Mouse (Mus musculus): ENCODE measurements at regions not wholly inside any gene's neighbourhood (a gene's known extent, or its start where the extent isn't known, plus 50 kb on each side); places are given as distances from the start of the nearest gene placed in this dataset.

DNA sequence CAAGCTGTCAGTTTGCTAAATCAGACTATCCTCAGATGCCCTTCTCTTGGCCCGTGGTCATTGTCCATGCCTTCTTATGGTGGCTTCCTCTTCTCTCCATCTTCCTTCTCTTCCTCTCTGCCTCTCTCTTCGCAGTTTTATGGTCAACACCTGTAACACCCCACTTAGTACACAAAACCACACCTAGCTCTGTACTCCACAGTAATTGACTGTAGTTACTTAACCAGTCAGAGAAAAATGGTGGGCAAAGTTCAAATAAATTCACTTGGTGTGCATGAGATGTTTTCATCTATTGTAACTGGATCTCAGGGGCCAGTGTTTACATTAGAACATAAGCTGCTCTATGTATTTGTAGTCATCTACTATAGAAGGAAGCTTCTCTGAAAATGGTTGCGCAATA lies 807.8 kb upstream of the Cadm2 start:
- Histone ChIP-seq H3K27me3 (no peaks in the 10 kb centered on the region), H3K4me1 (replicated peaks) (no peaks in the 10 kb centered on the region), H3K9ac (no peak overlapping the region), H3K27ac (replicated peaks) (no peak overlapping the region), H3K36me3 (no peaks in the 10 kb centered on the region), H3K4me2 (no peak overlapping the region), H3K9me3 (no peaks in the 10 kb centered on the region), H3K4me3 (no peak overlapping the region)
- no peak for ATAC-seq (ENCODE audit: low read depth)
- WGBS: 93% methylated on average over 3 of the region's 3 CpGs

DNA sequence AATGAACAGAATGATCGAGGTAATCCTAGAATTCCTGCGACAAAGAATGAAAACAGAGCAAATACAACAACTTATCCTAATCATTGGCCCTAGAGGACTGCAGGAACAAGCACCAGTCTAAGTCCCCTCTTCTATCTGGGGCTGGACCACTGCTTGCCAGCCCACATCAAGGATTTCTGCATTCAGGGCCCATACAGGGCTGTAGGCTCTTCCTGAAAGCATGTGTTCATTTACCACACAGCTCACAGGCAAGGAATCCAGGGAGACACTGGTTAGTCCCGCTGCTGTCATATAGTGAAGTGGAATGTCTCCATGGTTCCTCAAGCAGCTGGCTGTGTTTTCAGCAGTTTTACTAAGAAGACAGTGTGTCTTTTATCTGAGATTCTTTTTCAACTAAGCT lies 806.8 kb upstream of the Cadm2 start:
- H3K9ac ChIP-seq: no peak overlapping the region
- H3K4me3 ChIP-seq: no peak overlapping the region
- ATAC-seq (ENCODE audit: low read depth): no peak
- H3K36me3 ChIP-seq: no peaks in the 10 kb centered on the region
- H3K9me3 ChIP-seq: no peaks in the 10 kb centered on the region
- H3K4me1 ChIP-seq (replicated peaks): no peaks in the 10 kb centered on the region
- no peaks in the 10 kb centered on the region for H3K27me3 ChIP-seq
- no peak overlapping the region for H3K4me2 ChIP-seq
- WGBS: 90% methylated on average over 3 of the region's 3 CpGs
- H3K27ac ChIP-seq (replicated peaks): no peak overlapping the region

DNA sequence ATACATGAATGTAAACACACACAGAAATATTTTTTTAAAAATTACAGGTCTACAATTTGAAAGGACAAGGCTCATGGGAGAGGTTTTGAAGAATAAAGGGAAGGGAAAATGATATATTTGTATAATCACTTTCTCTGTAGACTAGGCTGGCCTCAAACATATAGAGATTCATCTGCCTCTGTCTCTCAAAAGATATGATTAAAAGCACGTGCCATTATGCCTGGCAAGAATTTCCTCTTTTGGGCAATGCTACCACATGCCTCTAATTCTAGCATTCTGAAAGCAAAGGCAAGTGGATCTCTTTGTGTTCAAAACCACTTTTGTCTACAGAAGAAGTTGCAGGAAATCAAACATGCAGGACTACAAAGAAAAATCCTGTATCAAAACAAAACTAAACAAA lies 804.6 kb upstream of the Cadm2 start:
- WGBS: 88% methylated on average over 1 of the region's 1 CpGs
- Histone ChIP-seq H3K9ac (no peak overlapping the region), H3K27me3 (no peaks in the 10 kb centered on the region), H3K27ac (replicated peaks) (no peak overlapping the region), H3K4me1 (replicated peaks) (no peaks in the 10 kb centered on the region), H3K9me3 (no peaks in the 10 kb centered on the region), H3K36me3 (no peaks in the 10 kb centered on the region), H3K4me2 (no peak overlapping the region), H3K4me3 (no peak overlapping the region)
- ATAC-seq (ENCODE audit: low read depth): no peak

DNA sequence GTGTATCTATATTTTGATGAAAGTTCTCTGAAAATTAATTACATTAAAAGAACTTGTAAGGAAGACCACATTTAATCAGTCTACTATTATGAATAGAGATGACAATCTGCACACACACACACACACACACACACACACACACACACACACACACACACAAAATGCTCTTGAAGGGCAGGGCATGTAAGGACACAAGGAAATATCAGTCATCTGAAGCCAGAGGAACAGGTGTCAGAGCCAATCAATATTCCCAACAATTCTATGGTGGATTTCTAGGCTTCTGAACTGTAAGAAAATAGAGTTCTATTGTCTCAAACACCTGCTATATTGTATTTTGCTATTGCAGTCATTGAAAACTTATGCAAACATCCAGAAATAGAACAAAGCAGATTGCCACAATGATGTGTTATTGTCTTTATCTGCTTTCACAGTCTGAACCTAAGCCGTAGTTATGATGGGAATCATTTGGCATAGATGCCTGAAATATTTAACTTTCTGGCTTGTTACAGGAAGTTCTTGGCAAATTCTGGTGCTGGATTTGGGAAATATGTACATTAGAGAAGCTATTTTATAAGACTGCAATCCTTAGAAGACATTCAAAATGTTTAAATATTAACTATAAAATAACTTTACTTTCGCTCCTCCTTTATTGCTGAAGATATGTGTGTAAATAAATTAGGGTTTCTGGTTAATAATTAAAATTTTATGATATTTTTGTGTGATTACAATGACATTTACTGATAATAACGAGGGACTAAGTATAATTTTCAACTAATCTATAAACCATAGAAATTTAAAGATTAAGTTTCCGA lies 781.4 kb upstream of the Cadm2 start:
- ATAC-seq (ENCODE audit: low read depth): no peak
- no peak overlapping the region for H3K27ac ChIP-seq (replicated peaks)
- no peaks in the 10 kb centered on the region for H3K27me3 ChIP-seq
- H3K36me3 ChIP-seq: no peaks in the 10 kb centered on the region
- 87% methylated on average over 4 of the region's 4 CpGs for WGBS
- H3K4me3 ChIP-seq: no peak overlapping the region
- no peaks in the 10 kb centered on the region for H3K4me1 ChIP-seq (replicated peaks)
- H3K4me2 ChIP-seq: no peak overlapping the region
- no peaks in the 10 kb centered on the region for H3K9me3 ChIP-seq
- no peak overlapping the region for H3K9ac ChIP-seq

DNA sequence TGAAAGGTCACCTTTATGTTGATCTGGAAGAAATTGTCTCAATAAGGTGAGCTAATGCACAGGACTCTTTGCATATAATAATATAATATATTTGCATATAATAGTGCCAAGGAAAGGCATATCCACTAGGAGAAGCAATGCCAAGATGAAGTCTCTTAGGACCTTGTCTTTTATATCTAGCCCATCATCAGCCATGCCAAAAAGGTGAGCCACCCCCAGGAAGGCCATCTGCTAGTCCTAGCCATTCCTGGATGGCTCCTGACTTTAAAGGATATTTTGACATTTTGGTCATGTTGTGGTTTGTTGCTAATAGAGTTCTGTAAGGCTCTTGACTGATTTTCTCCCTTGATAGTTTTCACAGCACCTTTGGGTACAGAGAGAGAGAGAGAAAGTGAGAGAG lies 779.9 kb upstream of the Cadm2 start:
- H3K4me1 ChIP-seq (replicated peaks): no peaks in the 10 kb centered on the region
- H3K36me3 ChIP-seq: no peaks in the 10 kb centered on the region
- no peak overlapping the region for H3K9ac ChIP-seq

DNA sequence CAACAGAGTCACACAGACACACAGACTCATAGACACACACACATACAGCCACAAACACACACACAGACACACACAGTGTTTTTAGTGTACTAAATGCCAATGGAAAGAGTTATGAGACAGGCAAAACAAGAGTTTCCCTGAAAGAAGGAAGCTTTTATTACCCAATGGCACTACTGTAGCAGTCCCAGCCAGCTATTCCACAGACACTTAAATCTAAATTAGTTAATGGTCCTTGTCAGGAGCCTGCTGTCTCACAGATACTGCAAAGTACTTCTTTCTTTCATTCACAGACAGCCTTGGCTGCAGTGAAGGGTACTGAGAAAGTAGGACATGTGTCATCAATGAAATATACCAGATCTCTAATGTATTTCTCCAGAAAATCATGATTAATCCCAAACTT lies 730.4 kb upstream of the Cadm2 start:
- no peak overlapping the region for H3K27ac ChIP-seq (replicated peaks)
- H3K36me3 ChIP-seq: no peaks in the 10 kb centered on the region
- H3K9me3 ChIP-seq: no peaks in the 10 kb centered on the region
- H3K27me3 ChIP-seq: no peaks in the 10 kb centered on the region
- peaks cover 6% of the 10 kb centered on the region; the same call in 1 of the 2 replicates for H3K4me1 ChIP-seq (replicated peaks)
- no peak overlapping the region for H3K4me2 ChIP-seq
- no peak overlapping the region for H3K9ac ChIP-seq
- H3K4me3 ChIP-seq: no peak overlapping the region
- ATAC-seq (ENCODE audit: low read depth): peak; percentile 91

More for the DNA sequence above, 779.9 kb upstream of the Cadm2 start:
- no peak overlapping the region for H3K4me3 ChIP-seq
- H3K4me2 ChIP-seq: no peak overlapping the region
- H3K27me3 ChIP-seq: no peaks in the 10 kb centered on the region
- no peaks in the 10 kb centered on the region for H3K9me3 ChIP-seq
- H3K27ac ChIP-seq (replicated peaks): no peak overlapping the region
- no peak for ATAC-seq (ENCODE audit: low read depth)

DNA sequence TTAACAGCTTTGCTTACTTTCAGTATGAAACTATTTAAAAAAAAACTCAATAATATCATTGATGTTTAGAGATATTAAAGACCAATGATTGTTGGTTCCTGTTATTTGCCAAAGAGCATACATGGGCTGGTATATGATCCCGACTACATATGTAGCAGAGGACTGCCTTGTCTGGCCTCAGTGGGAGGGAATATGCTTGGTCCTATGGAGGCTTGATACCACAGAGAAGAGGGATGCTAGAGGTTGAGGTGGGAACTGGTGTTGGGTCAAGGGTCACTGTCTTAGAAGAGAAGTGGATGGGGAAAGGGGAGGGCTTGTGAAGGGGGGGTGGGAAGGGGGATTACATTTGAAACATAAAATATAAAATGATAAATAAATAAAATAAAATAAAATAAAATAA lies 718.3 kb upstream of the Cadm2 start:
- H3K9me3 ChIP-seq: no peaks in the 10 kb centered on the region
- no peaks in the 10 kb centered on the region for H3K4me1 ChIP-seq (replicated peaks)
- no peak overlapping the region for H3K4me3 ChIP-seq
- no peaks in the 10 kb centered on the region for H3K36me3 ChIP-seq
- 82% methylated on average over 1 of the region's 1 CpGs for WGBS
- no peak for ATAC-seq (ENCODE audit: low read depth)
- H3K27me3 ChIP-seq: no peaks in the 10 kb centered on the region
- no peak overlapping the region for H3K4me2 ChIP-seq
- H3K27ac ChIP-seq (replicated peaks): no peak overlapping the region
- no peak overlapping the region for H3K9ac ChIP-seq
